Mouse (Mus musculus): ENCODE measurements around the gene Lpcat2.

- TF ChIP-seq CTCF (IDR thresholded peaks at IDR 0.05; ENCODE audit: borderline replicate concordance, insufficient read depth, low read depth, low read length) (no peak), POLR2A (IDR thresholded peaks at IDR 0.05; ENCODE audit: borderline replicate concordance, insufficient read depth, low read length) (no peak)
Observed at GRCm38 (mm10) chr8:92834786-92835500, 20.2 kb upstream of the Lpcat2 start.

Measured in cerebellum, adult 2 months (tissue).